Mouse (Mus musculus) CH12.LX (cell line): Measurements from ENCODE around the gene Fitm2.

Experiments
- EP300 ChIP-seq: IDR thresholded peaks from 2 replicates; pipeline ENCODE4 v1.6.1; 2011; ENCODE audit warnings: low read length, improper control_type of control experiment
- KAT2A ChIP-seq: IDR thresholded peaks from 2 replicates; pipeline ENCODE4 v1.6.1; 2012; ENCODE audit warnings: low read length, improper control_type of control experiment, inconsistent platforms; ENCODE audit not compliant: insufficient replicate concordance
- PAX5 ChIP-seq: IDR thresholded peaks from 2 replicates; pipeline ENCODE4 v1.6.1; 2012; ENCODE audit warnings: low read length, inconsistent platforms, mixed read lengths
- POLR2A ChIP-seq: IDR thresholded peaks from 2 replicates; pipeline ENCODE4 v1.6.1; 2011; ENCODE audit warnings: low read depth, mild to moderate bottlenecking, improper control_type of control experiment, low read length
- POLR2AphosphoS2 ChIP-seq: IDR thresholded peaks from 2 replicates; pipeline ENCODE4 v1.6.1; 2011; ENCODE audit warnings: low read depth, low read length, improper control_type of control experiment
- TCF12 ChIP-seq: IDR thresholded peaks from 2 replicates; pipeline ENCODE4 v1.6.1; 2014; ENCODE audit warnings: low read depth, mild to moderate bottlenecking, inconsistent platforms, low read length, improper control_type of control experiment
- USF2 ChIP-seq: conservative IDR thresholded peaks from 2 replicates; pipeline ENCODE4 v1.6.1; 2011; ENCODE audit warnings: low read depth, low read length, improper control_type of control experiment
- ZKSCAN1 ChIP-seq: IDR thresholded peaks from 2 replicates; pipeline ENCODE4 v1.6.1; 2012; ENCODE audit warnings: low read depth, inconsistent platforms, low read length, improper control_type of control experiment, borderline replicate concordance

DNA sequence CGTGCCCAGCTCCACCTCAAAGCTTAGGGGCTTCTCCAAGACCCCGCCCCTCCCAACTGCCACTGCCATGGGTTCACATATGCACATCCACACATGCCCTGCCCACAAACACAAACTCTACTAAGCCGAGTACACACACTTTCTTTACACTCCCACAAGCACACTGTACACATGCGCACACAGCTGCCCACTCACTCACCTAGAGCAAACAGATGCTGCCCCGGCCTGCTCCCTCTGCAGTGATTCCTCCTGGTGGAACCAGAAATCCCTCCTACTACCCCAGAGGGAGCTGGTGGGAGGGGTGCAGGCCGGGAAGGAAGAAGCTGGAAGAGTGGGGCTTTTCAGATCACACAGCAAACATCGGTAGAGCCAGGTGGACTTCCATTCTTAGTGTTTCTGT, 28.4 kb downstream of the Fitm2 start:
- TF ChIP-seq PAX5 (no peak), EP300 (no peak), TCF12 (no peak), ZKSCAN1 (no peak), USF2 (no peak), POLR2AphosphoS2 (no peak), POLR2A (no peak), KAT2A (no peak)
